Mouse (Mus musculus): ENCODE measurements around the gene Igfbp7. TPM values are rescaled to one million over a fixed set of nuclear protein-coding genes. Genes with fewer than 3 reads are reported as not detected.

Igfbp7 gene
- polyA plus RNA-seq, 1 experiment from 2014 or later: 437 TPM

DNA sequence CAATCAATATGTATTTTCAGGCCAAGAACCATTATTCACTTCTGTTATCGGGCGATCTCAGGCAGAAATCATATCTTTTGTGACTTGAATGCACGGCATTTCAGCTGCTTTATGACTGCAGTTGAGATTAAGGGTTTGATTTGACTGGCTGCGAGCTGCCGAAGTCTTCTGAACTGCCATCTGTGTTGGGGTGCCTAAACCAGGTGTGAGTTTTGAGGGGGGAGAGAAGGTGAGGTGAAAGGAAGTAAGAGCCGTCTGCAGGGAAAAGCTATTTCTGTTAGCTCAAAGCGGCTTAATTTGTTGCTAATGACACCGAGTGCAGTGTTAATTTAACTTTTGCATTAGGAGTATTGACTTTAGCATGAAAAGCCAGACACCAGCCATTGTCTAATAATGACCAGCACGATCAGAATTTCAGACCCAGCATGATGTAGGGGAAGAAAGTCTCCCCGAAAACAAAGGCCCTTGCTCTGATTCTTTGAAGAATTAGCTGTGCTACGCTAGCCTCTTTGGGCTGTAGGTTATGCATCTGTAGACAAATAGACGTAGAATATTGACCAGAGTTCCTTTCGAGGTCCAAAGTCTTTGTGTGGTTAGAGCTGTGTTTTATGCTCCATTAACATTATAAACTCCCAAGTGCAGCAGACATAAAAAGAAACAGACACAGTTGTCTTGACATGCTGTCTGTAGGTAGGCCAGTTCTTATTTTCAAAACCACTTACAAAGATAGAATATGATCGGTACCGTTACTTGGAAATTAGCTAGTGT, 35.2 kb upstream of the Igfbp7 start:
- 64% methylated on average over 15 of the region's 15 CpGs for WGBS
- TF ChIP-seq CTCF (IDR thresholded peaks at IDR 0.05; ENCODE audit: low read depth): no peak
- TF ChIP-seq EP300 (optimal IDR thresholded peaks at IDR 0.05): no peak
- ATAC-seq (ENCODE audit: low FRiP score, low TSS enrichment) (no peak), DNase-seq (ENCODE audit: low spot score) (no peak)
- Histone ChIP-seq H3K4me1 (replicated peaks; ENCODE audit: control insufficient read depth, insufficient read depth) (no peaks in the 10 kb centered on the region), H3K9me3 (ENCODE audit: control insufficient read depth, low read length) (no peaks in the 10 kb centered on the region), H3K27me3 (ENCODE audit: control insufficient read depth, insufficient read depth, low read length) (no peaks in the 10 kb centered on the region), H3K27ac (replicated peaks) (no peak overlapping the region), H3K36me3 (ENCODE audit: control insufficient read depth, insufficient read depth, low read length) (no peaks in the 10 kb centered on the region), H3K9ac (ENCODE audit: low read length) (no peak overlapping the region), H3K4me2 (replicated peaks; ENCODE audit: low read depth) (no peak overlapping the region), H3K4me3 (ENCODE audit: low read depth, low read length) (no peak overlapping the region)

DNA sequence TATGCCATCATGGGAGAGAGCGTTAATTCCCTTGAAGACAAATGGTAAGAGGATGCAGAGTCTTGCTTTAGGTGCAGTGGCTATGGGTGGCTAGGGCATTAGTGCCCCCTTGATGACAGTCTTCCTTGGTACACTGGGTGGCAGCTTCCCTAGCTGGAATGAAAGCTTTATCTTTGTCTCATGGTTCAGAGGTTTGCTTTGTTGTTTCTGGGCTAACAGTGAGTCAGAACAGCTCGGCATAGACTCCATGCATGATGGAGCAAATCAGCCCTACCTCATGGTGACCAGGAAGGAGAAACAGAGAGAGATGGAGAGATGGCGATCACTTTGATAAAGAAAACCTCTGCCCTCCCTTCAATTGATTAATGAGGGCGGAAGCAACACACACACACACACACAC, 28.5 kb upstream of the Igfbp7 start:
- ATAC-seq (ENCODE audit: low FRiP score, low TSS enrichment) (no peak), DNase-seq (ENCODE audit: low spot score) (no peak)

DNA sequence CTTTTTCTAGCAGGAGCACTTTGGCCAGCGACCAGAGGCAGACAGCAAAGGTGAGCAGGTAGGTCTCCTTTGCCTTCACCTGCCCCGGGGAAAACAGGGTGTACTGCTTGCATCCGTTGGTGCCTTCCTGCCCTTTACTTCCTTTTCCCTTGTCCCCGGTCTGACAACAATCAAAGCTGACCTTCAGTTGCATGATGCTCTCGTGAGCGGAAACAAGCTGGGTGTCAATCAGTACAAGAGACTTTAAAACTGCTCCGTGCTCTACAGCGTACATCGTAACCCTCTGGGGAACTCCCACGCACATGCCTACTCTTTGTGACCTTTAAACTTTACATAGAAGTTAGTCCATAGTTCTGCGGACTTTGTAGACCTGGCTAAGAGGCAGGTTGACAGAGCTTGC, 26.2 kb upstream of the Igfbp7 start:
- H3K4me2 ChIP-seq (replicated peaks; ENCODE audit: low read depth): no peak overlapping the region
- 54% methylated on average over 11 of the region's 11 CpGs for WGBS
- no peaks in the 10 kb centered on the region for H3K9me3 ChIP-seq (ENCODE audit: control insufficient read depth, low read length)
- no peak for ATAC-seq (ENCODE audit: low FRiP score, low TSS enrichment)
- TF ChIP-seq EP300 (optimal IDR thresholded peaks at IDR 0.05): no peak
- no peak overlapping the region for H3K27ac ChIP-seq (replicated peaks)
- no peak overlapping the region for H3K9ac ChIP-seq (ENCODE audit: low read length)
- no peaks in the 10 kb centered on the region for H3K4me1 ChIP-seq (replicated peaks; ENCODE audit: control insufficient read depth, insufficient read depth)
- no peaks in the 10 kb centered on the region for H3K27me3 ChIP-seq (ENCODE audit: control insufficient read depth, insufficient read depth, low read length)
- no peaks in the 10 kb centered on the region for H3K36me3 ChIP-seq (ENCODE audit: control insufficient read depth, insufficient read depth, low read length)
- no peak overlapping the region for H3K4me3 ChIP-seq (ENCODE audit: low read depth, low read length)
- DNase-seq (ENCODE audit: low spot score): no peak

More for the DNA sequence above, 28.5 kb upstream of the Igfbp7 start:
- Histone ChIP-seq H3K4me2 (replicated peaks; ENCODE audit: low read depth) (no peak overlapping the region), H3K9ac (ENCODE audit: low read length) (no peak overlapping the region), H3K27me3 (ENCODE audit: control insufficient read depth, insufficient read depth, low read length) (no peaks in the 10 kb centered on the region), H3K4me1 (replicated peaks; ENCODE audit: control insufficient read depth, insufficient read depth) (no peaks in the 10 kb centered on the region), H3K4me3 (ENCODE audit: low read depth, low read length) (no peak overlapping the region), H3K27ac (replicated peaks) (no peak overlapping the region), H3K36me3 (ENCODE audit: control insufficient read depth, insufficient read depth, low read length) (no peaks in the 10 kb centered on the region), H3K9me3 (ENCODE audit: control insufficient read depth, low read length) (no peaks in the 10 kb centered on the region)
- no peak for TF ChIP-seq EP300 (optimal IDR thresholded peaks at IDR 0.05)
- TF ChIP-seq CTCF (IDR thresholded peaks at IDR 0.05; ENCODE audit: low read depth): no peak
- 65% methylated on average over 4 of the region's 4 CpGs for WGBS

DNA sequence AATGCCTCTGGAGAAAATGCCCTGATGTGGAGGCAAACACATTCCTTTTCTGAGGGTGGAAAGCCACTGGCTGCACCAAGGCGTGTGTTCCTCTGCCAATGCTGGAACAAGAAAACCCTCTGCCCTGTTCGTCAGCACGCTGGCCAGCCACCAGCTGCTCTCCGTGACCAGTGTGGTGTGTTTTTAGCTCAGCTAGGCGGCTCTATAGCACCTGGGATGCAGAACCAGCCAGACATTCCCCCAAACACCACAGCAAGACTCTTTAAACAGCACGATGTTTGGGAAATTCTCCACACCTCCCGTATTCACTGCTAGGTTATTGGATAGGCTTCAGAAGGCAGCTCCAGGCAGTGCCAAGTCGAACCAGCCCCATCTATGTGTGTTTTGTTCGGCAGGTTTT, 25.7 kb upstream of the Igfbp7 start:
- no peak overlapping the region for H3K4me3 ChIP-seq (ENCODE audit: low read depth, low read length)
- H3K27ac ChIP-seq (replicated peaks): no peak overlapping the region
- no peak overlapping the region for H3K9ac ChIP-seq (ENCODE audit: low read length)
- no peak for ATAC-seq (ENCODE audit: low FRiP score, low TSS enrichment)
- WGBS: 54% methylated on average over 9 of the region's 9 CpGs
- H3K27me3 ChIP-seq (ENCODE audit: control insufficient read depth, insufficient read depth, low read length): no peaks in the 10 kb centered on the region
- H3K9me3 ChIP-seq (ENCODE audit: control insufficient read depth, low read length): no peaks in the 10 kb centered on the region
- DNase-seq (ENCODE audit: low spot score): peak; percentile 21
- no peaks in the 10 kb centered on the region for H3K4me1 ChIP-seq (replicated peaks; ENCODE audit: control insufficient read depth, insufficient read depth)
- 0 out of 2 replicates have a peak, but pooled peaks have one; percentile 9 for TF ChIP-seq CTCF (IDR thresholded peaks at IDR 0.05; ENCODE audit: low read depth)
- TF ChIP-seq EP300 (optimal IDR thresholded peaks at IDR 0.05): no peak
- H3K36me3 ChIP-seq (ENCODE audit: control insufficient read depth, insufficient read depth, low read length): no peaks in the 10 kb centered on the region
- no peak overlapping the region for H3K4me2 ChIP-seq (replicated peaks; ENCODE audit: low read depth)

DNA sequence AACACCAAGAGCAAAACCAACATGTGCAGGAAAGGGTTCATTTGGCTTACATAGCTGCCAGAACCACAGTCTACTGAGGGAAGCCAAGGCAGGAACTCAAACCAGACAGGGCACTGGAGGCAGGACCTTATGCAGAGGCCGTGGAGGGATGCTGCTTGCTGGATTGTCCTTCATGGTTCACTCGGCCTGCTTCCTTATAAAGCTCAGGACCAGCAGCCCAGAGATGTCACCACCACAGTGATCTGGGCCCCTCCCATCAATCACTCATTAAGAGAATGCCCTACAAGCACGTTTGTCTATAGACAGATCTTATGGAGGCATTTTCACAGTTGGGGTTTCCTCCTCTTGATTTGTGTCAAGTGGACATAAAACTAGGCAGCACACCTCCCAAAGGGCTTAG, 25.3 kb upstream of the Igfbp7 start:
- ATAC-seq (ENCODE audit: low FRiP score, low TSS enrichment) (no peak), DNase-seq (ENCODE audit: low spot score) (no peak)
- Histone ChIP-seq H3K27me3 (ENCODE audit: control insufficient read depth, insufficient read depth, low read length) (no peaks in the 10 kb centered on the region), H3K4me1 (replicated peaks; ENCODE audit: control insufficient read depth, insufficient read depth) (no peaks in the 10 kb centered on the region), H3K27ac (replicated peaks) (no peak overlapping the region), H3K9me3 (ENCODE audit: control insufficient read depth, low read length) (no peaks in the 10 kb centered on the region), H3K36me3 (ENCODE audit: control insufficient read depth, insufficient read depth, low read length) (no peaks in the 10 kb centered on the region), H3K4me2 (replicated peaks; ENCODE audit: low read depth) (no peak overlapping the region), H3K9ac (ENCODE audit: low read length) (no peak overlapping the region), H3K4me3 (ENCODE audit: low read depth, low read length) (no peak overlapping the region)
- TF ChIP-seq EP300 (optimal IDR thresholded peaks at IDR 0.05): no peak
- no peak for TF ChIP-seq CTCF (IDR thresholded peaks at IDR 0.05; ENCODE audit: low read depth)
- WGBS: 52% methylated on average over 3 of the region's 3 CpGs

DNA sequence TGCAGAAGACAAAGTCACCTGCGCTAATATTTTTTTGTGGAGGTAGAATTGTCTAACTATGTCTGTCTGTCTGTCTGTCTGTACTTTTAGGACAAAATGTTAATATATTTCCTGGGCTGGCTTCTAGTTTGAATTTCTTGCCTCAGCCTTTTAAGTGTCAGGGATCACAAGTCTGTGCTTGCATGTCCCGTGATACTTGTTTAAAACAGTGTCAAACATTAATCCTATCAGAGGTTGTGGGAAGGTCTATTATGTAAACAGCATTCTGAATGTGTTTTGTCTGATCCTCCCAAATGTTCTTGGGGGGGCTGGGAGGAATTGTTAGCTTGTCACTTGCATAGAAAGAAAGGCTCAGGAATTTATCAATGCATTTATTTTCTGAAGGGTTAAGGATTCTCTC, 24.6 kb upstream of the Igfbp7 start:
- TF ChIP-seq EP300 (optimal IDR thresholded peaks at IDR 0.05) (no peak), CTCF (IDR thresholded peaks at IDR 0.05; ENCODE audit: low read depth) (no peak)

More for the DNA sequence above, 24.6 kb upstream of the Igfbp7 start:
- H3K27ac ChIP-seq (replicated peaks): no peak overlapping the region
- no peak overlapping the region for H3K4me3 ChIP-seq (ENCODE audit: low read depth, low read length)
- no peak overlapping the region for H3K4me2 ChIP-seq (replicated peaks; ENCODE audit: low read depth)
- ATAC-seq (ENCODE audit: low FRiP score, low TSS enrichment) (no peak), DNase-seq (ENCODE audit: low spot score) (no peak)
- no peaks in the 10 kb centered on the region for H3K9me3 ChIP-seq (ENCODE audit: control insufficient read depth, low read length)
- H3K4me1 ChIP-seq (replicated peaks; ENCODE audit: control insufficient read depth, insufficient read depth): no peaks in the 10 kb centered on the region
- 55% methylated on average over 2 of the region's 2 CpGs for WGBS
- no peaks in the 10 kb centered on the region for H3K36me3 ChIP-seq (ENCODE audit: control insufficient read depth, insufficient read depth, low read length)
- H3K27me3 ChIP-seq (ENCODE audit: control insufficient read depth, insufficient read depth, low read length): no peaks in the 10 kb centered on the region
- no peak overlapping the region for H3K9ac ChIP-seq (ENCODE audit: low read length)

All from stomach, postnatal 0 days (tissue).